ENCODE assay signal across 8 mouse cellular contexts in the genomic region with DNA sequence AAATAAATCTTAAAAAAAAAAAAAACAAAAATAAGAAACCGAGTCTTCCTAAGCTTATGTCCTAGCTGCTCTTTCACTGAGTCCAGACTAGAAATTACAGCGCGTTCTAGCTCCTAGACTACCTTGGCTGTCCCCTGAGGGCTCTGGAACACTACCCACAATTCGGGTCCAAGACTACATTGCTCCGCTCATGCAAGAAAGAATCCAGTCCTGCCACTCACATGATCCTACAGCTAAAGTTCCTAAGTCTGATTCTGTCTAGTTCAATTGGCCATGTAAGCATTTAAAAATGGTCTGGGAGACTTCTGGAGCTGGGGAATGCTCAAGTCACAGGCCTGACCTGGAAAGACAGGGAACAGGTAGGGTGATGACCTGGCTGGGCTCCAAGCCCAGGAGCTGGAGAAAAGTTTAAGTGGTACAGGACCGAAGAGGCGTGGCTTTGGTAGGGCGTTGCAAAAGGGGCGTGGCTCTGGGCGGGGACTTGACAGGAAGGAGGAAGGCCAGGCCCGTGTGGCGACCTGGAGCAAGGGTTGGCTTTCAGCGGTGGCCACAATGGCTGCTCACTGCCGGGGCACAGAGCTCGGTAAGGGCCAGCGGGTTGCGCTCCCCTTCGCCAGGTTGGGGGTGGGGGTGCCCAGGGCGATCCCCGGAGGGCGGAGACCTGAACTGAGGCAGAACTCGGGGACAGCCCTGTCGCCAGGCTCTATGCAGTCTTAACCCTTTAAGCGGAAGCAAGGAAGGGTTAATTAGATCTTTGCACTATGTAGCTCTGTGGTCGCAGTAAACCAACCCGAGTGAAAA. TPM values are rescaled to one million over a fixed set of nuclear protein-coding genes. Genes with fewer than 3 reads are reported as not detected.
A peak's percentile ranks its signal among the peaks of the same experiment; 100 is the strongest.
DNase-seq lines count a peak whose midpoint lies in the region; ATAC-seq lines count a peak whose summit lies in the region.

A gene (plus strand): TSS at position 491 of the 801 bp plus-strand sequence.

- H3K36me3 ChIP-seq in forebrain, embryonic 15.5 days: peaks cover 31% of the 10 kb centered on the region

- peak; percentile 79 for ATAC-seq in forebrain, embryonic 15.5 days (replicated peaks)

- peaks cover 11% of the 10 kb centered on the region for H3K4me1 ChIP-seq in forebrain, embryonic 15.5 days

- H3K27me3 ChIP-seq in forebrain, embryonic 15.5 days: no peaks in the 10 kb centered on the region

- WGBS in forebrain, embryonic 15.5 days: 11% methylated on average over 26 of the region's 26 CpGs

- H3K4me2 ChIP-seq in forebrain, embryonic 15.5 days (replicated peaks): peak within 1 kb of the TSS; percentile 74

- no peaks in the 10 kb centered on the region for H3K9me3 ChIP-seq in forebrain, embryonic 15.5 days

- DNase-seq in MEL-GATA-1-ER (ENCODE audit: extremely low read depth, low read depth): peak; percentile 62
- peak; percentile 70 for DNase-seq in cerebellum, adult 11-12 months
- peak; percentile 91 for DNase-seq in heart, postnatal 4 days
- peak; percentile 41 to 45 for DNase-seq in layer of hippocampus, adult 8-10 months (ENCODE audit: low spot score in 2 of 2)
- DNase-seq in lung, postnatal 25 days (ENCODE audit: low spot score): peak; percentile 90
- DNase-seq in retina, adult 2 months (ENCODE audit: low read depth, low spot score): peak; percentile 50
- DNase-seq in urinary bladder, adult 18-20 months (ENCODE audit: low spot score in 2 of 2): peak; percentile 75 to 80

- H3K9ac ChIP-seq in forebrain, embryonic 15.5 days (replicated peaks): peak within 1 kb of the TSS; percentile 53

- H3K4me3 ChIP-seq in forebrain, embryonic 15.5 days: peak within 1 kb of the TSS; percentile 50

- no peak within 1 kb of the TSS for H3K27ac ChIP-seq in forebrain, embryonic 15.5 days (replicated peaks)

RNA-seq across cellular contexts. Expression of the gene that starts here (rescaled TPM):
- polyA plus RNA-seq in forebrain, embryonic 15.5 days (2015; fragmentation: Nextera tagmentation; extraction: Ambion mirVana): 10.0 and 11.1 TPM in 2 replicates
- 10 to 100 TPM; 20.5 to 23.2 TPM for total RNA-seq in heart, postnatal 4 days (2021)
- total RNA-seq in layer of hippocampus, adult 8-10 months (2022): 1 to 10 TPM; 5.8 to 7.1 (median 6.2) TPM
